Mouse (Mus musculus) cerebellum, postnatal 36 days (tissue): ENCODE data around the gene Rbm12.

Source experiments
- DNase-seq, 2 experiments: peaks; one replicate each; pipeline ENCODE4 v3.0.0; 2021 to 2022; ENCODE audit warnings: mixed read lengths in 2 of 2

Gene Rbm12

DNA sequence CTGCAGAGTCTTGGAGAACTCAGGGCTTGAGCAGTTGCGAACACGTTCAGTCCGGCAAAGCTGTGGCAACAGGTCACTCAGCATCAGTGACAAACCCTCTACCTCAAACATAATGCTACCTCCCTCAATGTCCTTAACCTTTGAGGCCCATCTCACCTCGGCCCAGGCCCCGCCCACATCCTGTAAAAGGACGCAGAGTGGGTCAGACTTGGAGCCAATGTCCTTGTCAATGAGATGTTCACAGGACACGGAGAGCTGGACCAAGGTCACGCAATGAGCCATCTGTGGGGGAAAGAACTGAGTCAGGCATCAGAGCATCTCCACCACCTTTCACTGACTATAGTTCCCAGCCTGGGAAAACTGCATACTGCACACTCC lies 32.6 kb downstream of the Rbm12 start:
- DNase-seq, result no peak

DNA sequence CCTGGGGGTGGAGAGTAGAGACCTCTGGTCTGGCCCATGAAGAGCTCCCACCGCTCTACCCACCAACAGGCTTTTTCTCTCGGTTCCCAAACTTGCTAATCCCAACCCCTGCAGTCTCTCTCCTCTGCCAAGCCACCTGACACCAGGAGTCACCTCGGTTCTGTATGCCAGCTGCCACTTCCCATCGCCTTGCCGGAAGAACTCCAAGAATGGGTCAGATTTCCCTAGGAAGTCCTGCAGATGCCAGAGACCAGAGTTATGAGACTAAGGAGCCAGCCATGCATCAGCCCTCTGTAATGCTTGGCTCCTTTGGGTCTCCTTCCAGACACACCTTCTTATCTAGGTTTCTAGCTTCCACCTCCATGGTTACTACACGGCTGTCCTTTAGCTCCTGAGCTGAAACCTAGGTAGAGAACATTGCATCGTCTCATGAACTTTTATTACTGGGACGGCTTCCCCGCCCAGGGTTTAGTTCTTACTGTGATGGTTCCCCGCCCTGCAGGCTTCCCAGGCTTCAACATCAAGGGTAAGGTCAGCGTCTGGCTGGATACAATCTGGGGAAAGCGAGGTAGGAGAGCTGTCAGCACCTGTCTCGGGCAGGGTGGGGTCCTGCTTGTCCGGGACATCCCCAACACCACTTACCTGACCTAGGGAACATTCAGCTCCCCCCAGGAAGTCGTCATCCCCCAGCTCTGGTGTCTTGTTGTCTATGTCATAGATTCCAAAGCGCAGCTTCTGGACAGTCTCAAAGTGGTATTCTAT lies 33.2 kb downstream of the Rbm12 start:
- DNase-seq, result no peak

DNA sequence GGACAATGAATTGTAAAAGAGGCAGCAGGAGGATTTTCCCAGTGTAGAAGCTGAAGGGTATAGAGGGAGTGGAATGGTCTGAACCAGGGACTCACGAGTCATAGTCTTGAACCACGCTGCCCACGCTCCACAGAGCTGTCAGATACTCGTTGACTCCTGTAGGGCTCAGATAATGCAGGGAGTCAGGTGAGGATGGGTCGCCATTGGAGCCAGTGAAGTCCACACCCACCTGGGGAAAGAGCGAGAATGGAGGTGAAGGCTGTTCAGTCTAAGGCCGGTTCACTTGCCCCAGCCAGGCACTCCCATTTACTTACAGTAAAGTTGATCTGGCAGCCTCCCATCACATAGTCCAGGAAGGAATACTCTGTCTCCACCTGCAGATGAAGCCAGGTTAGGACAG lies 34.3 kb downstream of the Rbm12 start:
- no peak for DNase-seq

DNA sequence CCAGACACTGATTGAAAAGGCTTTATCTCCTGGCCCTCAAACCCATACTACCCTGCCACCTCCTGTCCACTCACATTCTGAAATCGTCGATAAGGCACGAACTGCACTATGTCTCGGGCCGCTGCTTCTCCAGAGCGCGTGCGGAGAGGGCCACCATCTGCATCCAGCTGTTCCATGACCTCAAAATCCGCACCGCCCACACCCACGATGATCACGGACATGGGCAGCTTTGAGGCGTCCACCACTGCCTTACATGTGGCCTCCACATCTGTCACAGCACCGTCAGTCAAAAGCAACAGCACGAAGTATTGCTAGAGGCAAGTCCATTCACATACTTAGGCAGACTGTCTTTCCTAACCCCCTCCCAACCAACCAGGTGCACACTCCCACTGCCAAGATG lies 38.1 kb downstream of the Rbm12 start:
- no peak for DNase-seq

GRCm38 (mm10) chr2:156071236-156071635 lies 40.5 kb downstream of the Rbm12 start:
- no peak for DNase-seq

DNA sequence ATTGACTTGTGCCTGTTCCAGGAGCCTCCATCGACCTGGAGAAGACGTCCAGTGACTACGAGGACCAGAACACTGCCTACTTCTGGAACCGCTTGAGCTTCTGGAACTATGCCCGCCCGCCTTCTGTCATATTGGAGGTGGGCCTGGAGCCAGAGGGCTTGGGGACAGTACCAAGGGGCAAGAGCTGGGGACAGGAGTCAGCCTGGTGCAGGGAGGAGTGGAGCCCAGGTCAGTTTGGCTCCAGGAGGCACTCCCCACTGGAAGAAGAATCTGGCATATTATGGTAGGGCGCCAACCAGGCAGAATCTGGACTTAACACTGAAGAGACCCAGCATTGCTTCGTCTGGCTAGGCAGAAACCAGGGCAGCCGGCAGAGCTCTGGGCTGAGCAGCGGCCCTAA lies 43.9 kb downstream of the Rbm12 start:
- peak; percentile 68 to 72 for DNase-seq

- no peak for DNase-seq
Measured at GRCm38 (mm10) chr2:156066126-156066525, 45.7 kb downstream of the Rbm12 start.

DNA sequence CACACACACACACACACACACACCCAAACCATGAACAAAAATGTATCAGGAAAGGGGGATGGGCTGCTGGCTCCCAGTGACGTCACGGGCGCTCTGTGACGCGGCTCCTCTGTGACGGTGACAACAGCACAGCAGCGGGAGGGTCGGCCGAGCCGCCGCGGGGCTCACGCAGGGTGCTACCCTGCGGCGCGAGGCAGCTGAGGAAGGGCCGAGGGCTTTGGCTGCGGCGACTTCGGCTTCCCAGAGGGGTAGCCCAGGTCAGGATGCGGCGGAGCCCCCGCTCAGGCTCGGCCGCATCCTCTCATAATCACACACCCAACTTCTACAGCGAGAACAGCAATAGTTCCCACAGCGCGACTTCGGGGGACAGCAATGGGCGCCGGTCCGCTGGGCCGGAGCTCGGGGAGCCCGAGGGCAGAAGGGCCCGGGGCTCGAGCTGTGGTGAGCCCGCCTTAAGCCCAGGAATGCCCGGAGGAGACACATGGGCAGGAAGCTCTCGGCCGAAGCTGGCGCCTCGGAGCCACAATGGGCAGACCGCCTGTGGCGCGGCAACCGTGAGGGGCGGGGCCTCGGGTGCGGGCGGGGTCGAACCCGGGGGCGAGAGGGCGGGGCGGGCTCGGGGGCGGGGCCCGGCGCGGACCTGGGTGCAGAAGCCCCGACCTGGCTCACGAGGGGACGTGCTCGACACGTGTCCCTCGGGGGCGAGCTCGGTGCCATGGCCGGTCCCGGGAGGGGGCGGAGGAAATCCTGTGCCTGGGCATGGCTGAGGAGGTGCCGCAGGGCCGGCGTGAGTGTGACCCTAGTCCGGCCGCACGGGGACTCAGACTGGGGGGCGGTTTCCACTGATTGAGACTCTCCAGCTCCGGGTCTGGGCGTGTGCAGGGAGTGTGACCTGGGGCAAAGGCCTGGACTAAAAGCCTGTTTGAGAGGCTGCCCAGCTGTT lies 46.4 kb downstream of the Rbm12 start, which contains the start of gene Spag4:
Spag4 (plus strand) TSS at position 77 of the 943 bp plus-strand sequence.
- peak; percentile 59 to 68 for DNase-seq

GRCm38 (mm10) chr2:156052816-156053215 lies 59.0 kb downstream of the Rbm12 start, which contains the start of gene Fer1l4:
Fer1l4 (minus strand) TSS chr2:156052947.
- no peak for DNase-seq

GRCm38 (mm10) chr2:156047929-156048328 lies 63.8 kb downstream of the Rbm12 start:
- DNase-seq, result no peak

DNA sequence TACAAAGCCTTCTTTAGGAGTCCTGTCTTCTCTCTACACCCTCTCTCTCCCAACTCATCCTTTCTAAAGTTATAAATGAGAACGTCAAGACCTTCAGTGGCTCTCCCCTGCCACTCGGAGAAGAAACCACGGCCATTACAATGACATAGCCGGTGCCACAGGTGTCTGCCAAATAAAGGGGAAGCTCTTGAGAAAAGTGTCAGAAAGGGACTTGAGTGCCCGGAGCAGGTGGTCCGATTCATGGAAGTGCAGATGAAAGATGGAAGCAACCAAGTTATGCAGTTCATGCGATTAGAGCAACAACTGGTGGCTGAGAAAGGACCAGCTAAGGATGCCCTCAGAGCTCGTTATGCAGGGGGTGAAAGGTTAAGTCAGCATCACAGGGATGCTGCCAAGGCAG lies 68.9 kb downstream of the Rbm12 start:
- DNase-seq, result no peak
